Mouse (Mus musculus) lung, adult 2 months (tissue): ENCODE data around the gene Sys1. TPM values are rescaled to one million over a fixed set of nuclear protein-coding genes. Genes with fewer than 3 reads are reported as not detected.

Experiments used
- DNase-seq: peaks from one replicate; pipeline ENCODE4 v3.0.0; 2022
- H3K4me1 ChIP-seq: fragments of 200-500 bp; 2 replicates; pipeline ENCODE4 v1.6.1; 2011; ENCODE audit warnings: low read length; ENCODE audit not compliant: control insufficient read depth, insufficient read depth
- H3K4me3 ChIP-seq: fragments of 200-500 bp; replicated peaks from 2 replicates; pipeline ENCODE3; 2011; ENCODE audit warnings: low read depth, mild to moderate bottlenecking, control low read depth, low read length; ENCODE audit errors: extremely low read depth
- CTCF ChIP-seq: fragments of 200-500 bp; IDR thresholded peaks from 2 replicates; pipeline ENCODE4 v1.5.1; 2011; ENCODE audit warnings: mild to moderate bottlenecking, low read length, control low read depth; ENCODE audit not compliant: insufficient read depth
- POLR2A ChIP-seq: fragments of 200-500 bp; IDR thresholded peaks from 2 replicates; pipeline ENCODE4 v1.6.1; 2011; ENCODE audit warnings: low read depth, mild to moderate bottlenecking, control low read depth, low read length, borderline replicate concordance; ENCODE audit errors: extremely low read depth
- WGBS: fragments of 180-500 bp; shearing (Covaris S2); methylation state at CpG from one replicate; pipeline ENCODE4 v1.1.7; 2018; 5-methylcytosine and 5-hydroxymethylcytosine counted together
- polyA plus RNA-seq: library from polyadenylated mRNA; depleted of rRNA; stranded (reverse); fragments of >200 nt; gene quantifications from 2 replicates; pipeline ENCODE4 v1.2.3, GENCODE M21; 2012

Gene Sys1
- polyA plus RNA-seq, 1 experiment = 89.8 TPM

GRCm38 (mm10) chr2:164433278-164433895 lies 23.4 kb upstream of the Sys1 start:
- Histone ChIP-seq H3K4me1 (peaks cover 21% of the 10 kb centered on the region), H3K4me3 (no peak overlapping the region)
- WGBS = 67% methylated on average over 9 of the region's 9 CpGs
- no peak for DNase-seq
- TF ChIP-seq CTCF (no peak), POLR2A (no peak)

GRCm38 (mm10) chr2:164434681-164435080 lies 22.1 kb upstream of the Sys1 start:
- peaks cover 21% of the 10 kb centered on the region for H3K4me1 ChIP-seq
- H3K4me3 ChIP-seq = no peak overlapping the region
- TF ChIP-seq POLR2A (no peak), CTCF (no peak)
- DNase-seq = no peak
- WGBS = 59% methylated on average over 3 of the region's 3 CpGs

GRCm38 (mm10) chr2:164435216-164436090 lies 21.3 kb upstream of the Sys1 start:
- no peak for DNase-seq
- Histone ChIP-seq H3K4me3 (no peak overlapping the region), H3K4me1 (peaks cover 21% of the 10 kb centered on the region)
- no peak for TF ChIP-seq CTCF
- 34% methylated on average over 5 of the region's 5 CpGs for WGBS

GRCm38 (mm10) chr2:164436215-164436913 lies 20.4 kb upstream of the Sys1 start:
- WGBS = 34% methylated on average over 8 of the region's 8 CpGs

GRCm38 (mm10) chr2:164436961-164437360 lies 19.8 kb upstream of the Sys1 start:
- DNase-seq = no peak
- no peak overlapping the region for H3K4me3 ChIP-seq
- TF ChIP-seq CTCF (no peak), POLR2A (no peak)
- WGBS = 51% methylated on average over 3 of the region's 3 CpGs
- peaks cover 16% of the 10 kb centered on the region for H3K4me1 ChIP-seq

More at GRCm38 (mm10) chr2:164436215-164436913, 20.4 kb upstream of the Sys1 start:
- TF ChIP-seq POLR2A = no peak
- TF ChIP-seq CTCF = no peak
- peaks cover 18% of the 10 kb centered on the region for H3K4me1 ChIP-seq
- no peak for DNase-seq
- no peak overlapping the region for H3K4me3 ChIP-seq

GRCm38 (mm10) chr2:164437710-164438109 lies 19.1 kb upstream of the Sys1 start:
- no peak for DNase-seq
- WGBS = 55% methylated on average over 6 of the region's 6 CpGs
- peaks cover 11% of the 10 kb centered on the region for H3K4me1 ChIP-seq
- no peak for TF ChIP-seq POLR2A
- no peak for TF ChIP-seq CTCF
- H3K4me3 ChIP-seq = no peak overlapping the region

- 43% methylated on average over 8 of the region's 8 CpGs for WGBS
- TF ChIP-seq CTCF (no peak), POLR2A (no peak)
- no peak overlapping the region for H3K4me3 ChIP-seq
- H3K4me1 ChIP-seq = peaks cover 6% of the 10 kb centered on the region; the same call in 1 of the 2 replicates
- no peak for DNase-seq
Observed at GRCm38 (mm10) chr2:164438257-164438656, 18.5 kb upstream of the Sys1 start.

GRCm38 (mm10) chr2:164439001-164439421 lies 17.8 kb upstream of the Sys1 start:
- Histone ChIP-seq H3K4me3 (no peak overlapping the region), H3K4me1 (peaks cover 2% of the 10 kb centered on the region; the same call in 1 of the 2 replicates)
- no peak for TF ChIP-seq POLR2A
- no peak for TF ChIP-seq CTCF
- DNase-seq = no peak
- WGBS = 40% methylated on average over 3 of the region's 3 CpGs

- no peak for DNase-seq
- WGBS = 39% methylated on average over 5 of the region's 5 CpGs
- no peak for TF ChIP-seq CTCF
- TF ChIP-seq POLR2A = peak; percentile 22; the same call in 1 of the 2 replicates
- peaks cover 1% of the 10 kb centered on the region; the same call in 1 of the 2 replicates for H3K4me1 ChIP-seq
- no peak overlapping the region for H3K4me3 ChIP-seq
Observed at GRCm38 (mm10) chr2:164440314-164440713, 16.4 kb upstream of the Sys1 start.
